Mouse (Mus musculus) heart, embryonic 11.5 days (tissue): ENCODE measurements around the gene Kmt2c. TPM values are rescaled to one million over a fixed set of nuclear protein-coding genes. Genes with fewer than 3 reads are reported as not detected.
A peak's percentile ranks its signal among the peaks of the same experiment; 100 is the strongest.

Experiments
- ATAC-seq: fragments of 200-750 bp; cut with Nextera tagmentation; replicated peaks from 2 replicates; pipeline ENCODE4 v1.8.0; 2017; ENCODE audit warnings: moderate library complexity; ENCODE audit not compliant: insufficient number of reproducible peaks, low FRiP score, low TSS enrichment
- H3K27ac ChIP-seq: fragments of 300-500 bp; sonication (generic); 2 replicates; pipeline ENCODE4 v1.5.1; 2014; ENCODE audit warnings: mild to moderate bottlenecking, low read depth, low read length
- H3K27me3 ChIP-seq: fragments of 300-500 bp; sonication (generic); 2 replicates; pipeline ENCODE4 v1.6.1; 2014; ENCODE audit warnings: mild to moderate bottlenecking, low read length, mixed read lengths; ENCODE audit not compliant: control insufficient read depth, insufficient read depth
- H3K36me3 ChIP-seq: fragments of 300-500 bp; sonication (generic); 2 replicates; pipeline ENCODE4 v1.6.1; 2014; ENCODE audit warnings: mild to moderate bottlenecking, low read length, moderate library complexity, mixed read lengths; ENCODE audit not compliant: control insufficient read depth, insufficient read depth
- H3K4me1 ChIP-seq: fragments of 300-500 bp; sonication (generic); 2 replicates; pipeline ENCODE4 v1.6.1; 2014; ENCODE audit warnings: low read length; ENCODE audit not compliant: control insufficient read depth, insufficient read depth
- H3K4me2 ChIP-seq: fragments of 300-500 bp; sonication (generic); 2 replicates; pipeline ENCODE4 v1.6.1; 2014; ENCODE audit warnings: mild to moderate bottlenecking, moderate library complexity
- H3K4me3 ChIP-seq: fragments of 300-500 bp; sonication (generic); 2 replicates; pipeline ENCODE4 v1.5.1; 2014; ENCODE audit warnings: low read depth, low read length
- H3K9ac ChIP-seq: fragments of 300-500 bp; sonication (generic); 2 replicates; pipeline ENCODE4 v1.6.1; 2014; ENCODE audit warnings: mild to moderate bottlenecking, low read depth, low read length, moderate library complexity
- H3K9me3 ChIP-seq: fragments of 300-500 bp; sonication (generic); replicated peaks from 2 replicates; pipeline ENCODE4 v1.6.1; 2016; ENCODE audit warnings: low read length; ENCODE audit not compliant: control insufficient read depth
- WGBS: fragments of 180-500 bp; shearing (Covaris S2); extraction: QIAGEN DNeasy Blood & Tissue Kit; methylation state at CpG from one replicate; pipeline ENCODE4 v1.1.7; 2014; ENCODE audit not compliant: insufficient replicate concordance; 5-methylcytosine and 5-hydroxymethylcytosine counted together
- polyA plus RNA-seq: library from polyadenylated mRNA; unstranded; fragments of >200 nt; fragmentation: Nextera tagmentation; extraction: Ambion mirVana; gene quantifications from 2 replicates; pipeline ENCODE4 v1.2.1, GENCODE M21; 2014

Kmt2c gene
- polyA plus RNA-seq, 1 experiment from 2014 or later: 12.9 TPM

DNA sequence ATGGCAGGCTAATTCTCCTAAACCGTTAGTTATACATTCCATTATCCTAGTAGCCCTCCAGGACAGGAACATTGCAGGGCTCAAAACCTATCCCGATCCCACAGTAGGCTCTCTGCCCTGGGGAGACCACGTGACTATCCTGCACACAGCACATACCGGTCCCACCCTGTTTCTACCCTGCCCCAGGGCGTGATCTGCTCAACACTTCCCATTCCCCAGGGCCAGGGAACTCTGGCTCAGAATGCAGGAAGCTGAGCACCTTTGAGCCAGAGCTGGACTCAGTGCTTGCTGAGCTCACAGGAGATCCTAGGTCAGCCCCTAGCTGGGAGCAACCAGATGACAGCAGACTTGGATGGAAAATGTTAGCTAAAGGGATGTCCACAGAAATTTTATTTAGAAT, 27.5 kb upstream of the Kmt2c start:
- Histone ChIP-seq H3K36me3 (no peaks in the 10 kb centered on the region), H3K4me1 (peaks cover 5% of the 10 kb centered on the region; the same call in 1 of the 2 replicates), H3K9ac (no peak overlapping the region), H3K27ac (no peak overlapping the region), H3K9me3 (no peaks in the 10 kb centered on the region), H3K4me3 (no peak overlapping the region), H3K27me3 (no peaks in the 10 kb centered on the region), H3K4me2 (no peak overlapping the region)
- 43% methylated on average over 5 of the region's 5 CpGs for WGBS
- ATAC-seq: no peak

DNA sequence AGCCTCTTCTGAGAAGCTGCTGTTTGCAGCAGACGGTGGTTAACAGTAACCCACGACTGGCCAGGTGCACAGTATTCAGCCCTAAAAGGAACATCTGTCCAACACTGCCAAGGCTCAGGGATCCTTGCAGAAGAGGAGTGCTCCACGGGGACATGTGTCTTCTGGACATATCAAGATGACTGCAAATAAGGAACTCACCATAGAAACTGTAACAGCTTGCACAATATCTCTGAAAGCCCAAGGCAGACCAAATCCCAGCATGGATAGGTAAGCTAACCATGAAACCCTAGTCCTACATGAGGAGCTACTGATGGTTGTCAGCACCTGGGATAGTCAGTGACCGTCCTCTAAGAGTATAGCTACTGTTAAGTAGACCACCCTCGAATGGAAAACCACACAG, 22.9 kb upstream of the Kmt2c start:
- no peaks in the 10 kb centered on the region for H3K4me1 ChIP-seq
- no peak overlapping the region for H3K4me2 ChIP-seq
- H3K27ac ChIP-seq: no peak overlapping the region
- H3K36me3 ChIP-seq: no peaks in the 10 kb centered on the region
- H3K4me3 ChIP-seq: no peak overlapping the region
- H3K27me3 ChIP-seq: no peaks in the 10 kb centered on the region
- H3K9me3 ChIP-seq: no peaks in the 10 kb centered on the region
- 75% methylated on average over 5 of the region's 5 CpGs for WGBS
- no peak for ATAC-seq
- no peak overlapping the region for H3K9ac ChIP-seq

DNA sequence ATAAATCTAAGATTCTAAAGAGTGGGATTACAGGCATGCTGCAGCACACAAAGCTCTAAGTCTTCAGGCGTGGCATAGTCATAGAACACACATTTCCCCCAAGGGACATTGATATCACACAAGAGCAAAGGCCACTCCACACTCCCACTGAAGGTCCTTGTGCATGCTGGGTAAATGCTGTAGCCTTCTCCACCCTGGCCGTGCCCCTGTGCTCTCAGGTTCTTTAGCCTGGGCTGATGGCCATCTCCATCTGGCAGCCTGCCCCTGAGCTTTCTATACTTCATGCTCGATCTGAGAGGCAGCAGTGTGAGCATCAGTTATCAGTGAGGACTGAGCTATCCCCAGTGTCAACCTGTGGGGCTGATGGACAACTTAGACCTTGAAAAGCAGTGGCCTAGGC, 21.2 kb upstream of the Kmt2c start:
- H3K27me3 ChIP-seq: no peaks in the 10 kb centered on the region
- no peak overlapping the region for H3K27ac ChIP-seq
- 72% methylated on average over 3 of the region's 3 CpGs for WGBS
- no peaks in the 10 kb centered on the region for H3K9me3 ChIP-seq
- no peak overlapping the region for H3K9ac ChIP-seq
- H3K4me2 ChIP-seq: no peak overlapping the region
- H3K4me1 ChIP-seq: no peaks in the 10 kb centered on the region
- H3K4me3 ChIP-seq: no peak overlapping the region
- H3K36me3 ChIP-seq: no peaks in the 10 kb centered on the region
- ATAC-seq: no peak

DNA sequence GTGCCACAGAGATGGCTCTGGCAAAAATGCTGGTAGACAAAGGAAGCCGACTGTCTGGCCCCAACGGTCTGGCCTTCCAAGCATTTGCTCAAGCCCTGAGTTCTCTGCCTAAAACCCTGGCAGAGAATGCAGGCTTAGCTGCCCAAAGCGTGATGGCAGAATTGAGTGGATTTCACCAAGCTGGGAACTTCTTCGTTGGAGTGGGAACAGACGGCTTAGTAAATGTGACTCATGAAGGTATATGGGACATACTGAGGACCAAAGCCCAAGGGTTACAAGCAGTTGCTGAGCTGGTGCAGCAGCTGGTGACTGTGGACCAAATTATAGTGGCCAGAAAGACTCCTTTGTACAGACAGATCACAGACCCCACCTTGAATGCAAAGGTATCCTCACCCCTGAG, 19.0 kb upstream of the Kmt2c start:
- H3K27me3 ChIP-seq: no peaks in the 10 kb centered on the region
- H3K36me3 ChIP-seq: no peaks in the 10 kb centered on the region
- H3K4me2 ChIP-seq: no peak overlapping the region
- 73% methylated on average over 5 of the region's 5 CpGs for WGBS
- H3K9me3 ChIP-seq: no peaks in the 10 kb centered on the region
- no peak overlapping the region for H3K27ac ChIP-seq
- no peak overlapping the region for H3K9ac ChIP-seq
- no peak for ATAC-seq
- H3K4me3 ChIP-seq: no peak overlapping the region
- no peaks in the 10 kb centered on the region for H3K4me1 ChIP-seq

DNA sequence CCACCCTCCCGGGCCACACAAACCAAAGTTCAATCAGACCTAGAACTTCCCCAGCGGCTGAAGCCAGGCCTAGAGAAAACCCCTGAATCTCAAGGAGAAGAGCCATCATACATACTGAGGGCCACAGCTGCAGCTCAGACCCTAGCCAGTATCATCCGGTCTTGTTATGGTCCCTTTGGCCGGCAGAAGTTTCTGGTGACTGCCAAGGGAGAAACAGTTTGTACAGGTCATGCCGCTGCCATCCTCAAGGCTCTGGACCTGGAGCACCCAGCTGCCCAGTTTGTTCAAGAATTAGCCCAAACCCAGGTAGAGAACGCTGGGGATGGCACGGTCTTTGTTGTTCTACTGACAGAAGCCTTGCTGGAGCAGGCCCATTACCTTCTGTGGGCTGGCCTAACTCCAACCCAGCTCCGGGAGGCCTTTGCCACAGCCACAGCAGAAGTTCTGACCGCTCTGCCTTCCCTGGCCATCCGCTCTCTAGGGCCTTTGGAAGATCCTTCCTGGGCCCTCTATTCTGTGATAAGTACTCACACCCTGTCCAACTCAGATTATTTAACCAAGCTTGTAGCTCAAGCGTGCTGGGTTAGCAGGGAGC, 17.8 kb upstream of the Kmt2c start:
- Histone ChIP-seq H3K4me1 (no peaks in the 10 kb centered on the region), H3K36me3 (no peaks in the 10 kb centered on the region), H3K4me2 (no peak overlapping the region), H3K4me3 (no peak overlapping the region), H3K27ac (no peak overlapping the region), H3K9ac (no peak overlapping the region), H3K9me3 (no peaks in the 10 kb centered on the region), H3K27me3 (no peaks in the 10 kb centered on the region)
- no peak for ATAC-seq
- WGBS: 87% methylated on average over 11 of the region's 11 CpGs

DNA sequence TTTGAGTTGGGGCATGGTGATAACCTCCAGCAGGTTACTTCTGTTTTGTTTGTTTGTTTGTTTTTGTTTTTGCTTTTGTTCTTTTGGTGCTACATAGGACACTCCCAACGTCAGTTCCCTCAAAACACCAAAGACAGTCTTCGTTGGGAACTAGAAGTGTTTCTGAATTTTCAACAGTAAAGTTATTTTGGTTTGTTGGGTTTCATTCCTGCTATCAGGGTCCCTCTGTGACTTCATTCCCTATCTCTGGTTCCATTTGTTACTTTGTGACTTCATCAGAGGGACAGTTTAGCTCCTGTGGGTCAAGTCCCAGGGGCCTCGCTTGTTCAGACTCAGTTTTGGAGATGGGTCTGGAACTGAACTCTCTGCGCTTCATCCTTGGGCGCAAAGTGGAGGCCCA, 17.2 kb upstream of the Kmt2c start, which contains the start of gene Cct8l1:
TSS of gene Cct8l1 (plus strand) at position 301 of the 400 bp plus-strand sequence.
- no peaks in the 10 kb centered on the region for H3K27me3 ChIP-seq
- no peak within 1 kb of the TSS for H3K4me3 ChIP-seq
- no peak within 1 kb of the TSS for H3K9ac ChIP-seq
- H3K27ac ChIP-seq: no peak within 1 kb of the TSS
- no peaks in the 10 kb centered on the region for H3K36me3 ChIP-seq
- no peak for ATAC-seq
- WGBS: 86% methylated on average over 5 of the region's 5 CpGs
- no peaks in the 10 kb centered on the region for H3K9me3 ChIP-seq
- H3K4me1 ChIP-seq: no peaks in the 10 kb centered on the region
- H3K4me2 ChIP-seq: no peak within 1 kb of the TSS

DNA sequence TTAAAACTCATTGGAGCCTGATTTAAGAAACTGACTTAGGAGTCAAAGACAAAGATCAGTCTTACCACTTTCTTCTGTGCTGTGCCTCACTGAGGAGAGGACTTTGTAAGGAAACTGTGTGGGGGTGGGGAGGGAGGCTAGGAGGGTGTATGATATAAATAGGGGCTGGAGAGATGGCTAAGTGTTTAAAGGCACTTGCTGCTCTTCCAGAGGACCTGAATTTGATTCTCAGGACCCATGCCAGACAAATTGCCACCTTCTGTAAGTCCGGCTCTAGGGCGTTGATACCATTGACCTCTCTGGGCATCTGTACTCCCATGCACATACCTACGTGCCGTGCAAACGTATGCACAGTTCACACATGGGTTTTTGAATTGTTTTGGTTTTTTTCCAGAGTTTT, 7.5 kb upstream of the Kmt2c start:
- ATAC-seq: no peak
- no peak overlapping the region for H3K4me2 ChIP-seq
- no peaks in the 10 kb centered on the region for H3K9me3 ChIP-seq
- no peak overlapping the region for H3K4me3 ChIP-seq
- no peak overlapping the region for H3K9ac ChIP-seq
- no peaks in the 10 kb centered on the region for H3K4me1 ChIP-seq
- H3K36me3 ChIP-seq: no peaks in the 10 kb centered on the region
- no peaks in the 10 kb centered on the region for H3K27me3 ChIP-seq
- no peak overlapping the region for H3K27ac ChIP-seq
- 83% methylated on average over 5 of the region's 5 CpGs for WGBS

DNA sequence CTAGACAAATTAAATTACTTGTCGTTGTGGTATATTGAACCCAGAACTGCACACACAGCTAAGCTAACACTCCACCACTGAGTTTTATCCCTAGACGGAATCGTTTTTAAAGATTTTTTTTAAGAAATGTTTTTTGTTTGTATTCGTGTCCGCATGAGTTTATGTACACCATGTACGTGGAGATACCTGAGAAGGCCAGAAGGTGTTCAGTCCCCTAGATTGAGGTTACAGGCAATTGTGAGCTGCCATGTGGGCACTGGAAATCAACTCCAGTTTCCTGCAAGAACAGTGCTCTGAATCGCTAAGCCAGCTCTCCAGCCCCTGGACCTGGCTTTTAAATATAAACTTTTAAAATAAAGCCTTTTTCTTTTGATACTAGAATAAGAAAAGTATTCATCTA, 2.1 kb upstream of the Kmt2c start:
- WGBS: 68% methylated on average over 7 of the region's 7 CpGs
- H3K4me2 ChIP-seq: peak overlapping the region; percentile 83
- no peak overlapping the region for H3K9ac ChIP-seq
- peaks cover 10% of the 10 kb centered on the region; the same call in 1 of the 2 replicates for H3K4me1 ChIP-seq
- no peaks in the 10 kb centered on the region for H3K27me3 ChIP-seq
- no peaks in the 10 kb centered on the region for H3K36me3 ChIP-seq
- peak overlapping the region; percentile 97; the same call in 1 of the 2 replicates for H3K4me3 ChIP-seq
- H3K9me3 ChIP-seq: no peaks in the 10 kb centered on the region
- no peak for ATAC-seq
- H3K27ac ChIP-seq: no peak overlapping the region
